Mouse (Mus musculus): ENCODE results near the gene Wscd1. TPM values are rescaled to one million over a fixed set of nuclear protein-coding genes. Genes with fewer than 3 reads are reported as not detected.

Gene Wscd1
- total RNA-seq (2017) = not detected in 3 replicates

DNA sequence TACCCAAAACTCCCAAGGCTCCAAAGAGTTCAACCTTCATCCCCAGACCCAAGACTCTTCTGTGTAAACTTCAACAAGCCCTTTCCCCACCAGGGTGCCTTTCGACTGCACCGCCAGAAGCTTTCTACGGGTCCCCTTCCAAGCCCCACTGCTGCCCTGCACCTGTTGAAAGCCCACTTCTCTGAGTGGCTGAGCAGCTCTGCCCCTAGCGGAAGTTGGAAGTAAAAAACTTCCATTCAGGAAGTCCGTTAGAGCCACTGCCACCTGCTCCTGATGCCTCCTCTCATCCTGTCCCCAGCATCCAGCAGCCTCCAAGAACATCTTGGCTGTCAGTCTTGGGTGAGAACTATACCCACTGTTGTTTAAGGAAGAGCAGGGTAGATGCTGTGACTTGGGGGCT, at the start of gene Wscd1:
TSS of gene Wscd1 (plus strand) at position 250 of the 400 bp plus-strand sequence.
- no peak for ATAC-seq (replicated peaks; ENCODE audit: insufficient number of reproducible peaks, low FRiP score, low TSS enrichment, poor library complexity, severe bottlenecking)

GRCm38 (mm10) chr11:71728066-71728465, 21.7 kb upstream of the Wscd1 start:
- no peak for ATAC-seq (replicated peaks; ENCODE audit: insufficient number of reproducible peaks, low FRiP score, low TSS enrichment, poor library complexity, severe bottlenecking)

DNA sequence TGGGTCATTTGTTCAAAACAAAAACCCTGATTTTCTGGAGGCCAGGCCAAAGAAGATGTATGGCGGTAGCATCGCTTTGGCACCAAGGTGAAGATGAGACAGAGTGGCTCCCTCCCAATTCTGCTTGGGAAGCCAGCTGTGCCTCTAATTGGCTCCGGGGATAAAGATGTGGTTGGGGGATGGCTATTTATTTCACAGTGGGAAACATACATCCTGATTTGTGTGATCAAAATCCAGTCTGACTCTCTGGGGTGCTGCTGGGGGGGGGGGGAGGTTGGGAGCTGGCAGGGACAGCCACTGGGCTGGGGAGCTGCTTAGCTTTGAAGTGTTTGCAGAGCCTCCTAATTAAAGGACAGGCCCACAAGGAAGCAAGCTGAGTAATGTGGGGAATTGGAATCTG, 20.4 kb upstream of the Wscd1 start:
- ATAC-seq (replicated peaks; ENCODE audit: insufficient number of reproducible peaks, low FRiP score, low TSS enrichment, poor library complexity, severe bottlenecking) = no peak

DNA sequence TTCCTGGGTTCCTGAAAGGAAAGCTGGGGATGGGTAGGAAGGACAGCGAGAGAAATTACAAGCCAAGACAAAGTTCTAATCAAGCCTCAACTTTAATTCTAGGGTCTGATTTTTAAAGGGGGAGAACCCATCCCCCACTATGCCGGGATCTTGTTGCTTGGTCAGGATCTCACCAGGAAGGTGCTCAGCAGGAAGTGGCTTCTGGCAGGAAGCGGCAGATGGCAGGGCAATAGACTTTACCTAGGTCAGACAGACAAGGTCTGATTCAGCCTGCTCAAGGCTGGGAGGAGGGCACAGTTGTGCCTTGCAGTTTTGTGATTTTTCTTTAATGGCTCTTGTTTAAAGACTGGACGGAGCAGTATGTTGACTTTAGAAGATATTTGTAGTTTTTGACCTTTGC, 15.9 kb upstream of the Wscd1 start:
- no peak for ATAC-seq (replicated peaks; ENCODE audit: insufficient number of reproducible peaks, low FRiP score, low TSS enrichment, poor library complexity, severe bottlenecking)

DNA sequence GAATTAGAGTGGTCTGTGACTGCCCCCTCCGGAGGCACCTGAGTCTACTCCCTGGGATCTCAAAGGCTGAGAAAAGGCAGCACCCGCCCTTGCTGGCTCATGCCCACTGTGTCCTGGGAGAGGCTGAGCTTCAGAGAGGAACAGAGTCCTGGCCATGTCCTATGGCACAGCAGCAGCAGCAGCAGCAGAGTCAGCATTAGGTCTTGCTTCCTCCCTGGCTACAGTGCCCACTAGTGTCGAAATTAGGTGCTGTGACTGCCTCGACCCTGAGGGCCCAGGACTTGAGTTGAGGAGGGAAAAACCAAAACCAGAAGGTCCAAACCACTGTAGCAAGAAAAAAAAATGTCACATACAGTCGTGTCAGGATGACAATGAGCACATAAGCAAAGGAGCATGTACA, 12.6 kb upstream of the Wscd1 start:
- no peak for ATAC-seq (replicated peaks; ENCODE audit: insufficient number of reproducible peaks, low FRiP score, low TSS enrichment, poor library complexity, severe bottlenecking)

GRCm38 (mm10) chr11:71738501-71739045, 11.1 kb upstream of the Wscd1 start:
- ATAC-seq (replicated peaks; ENCODE audit: insufficient number of reproducible peaks, low FRiP score, low TSS enrichment, poor library complexity, severe bottlenecking) = no peak

DNA sequence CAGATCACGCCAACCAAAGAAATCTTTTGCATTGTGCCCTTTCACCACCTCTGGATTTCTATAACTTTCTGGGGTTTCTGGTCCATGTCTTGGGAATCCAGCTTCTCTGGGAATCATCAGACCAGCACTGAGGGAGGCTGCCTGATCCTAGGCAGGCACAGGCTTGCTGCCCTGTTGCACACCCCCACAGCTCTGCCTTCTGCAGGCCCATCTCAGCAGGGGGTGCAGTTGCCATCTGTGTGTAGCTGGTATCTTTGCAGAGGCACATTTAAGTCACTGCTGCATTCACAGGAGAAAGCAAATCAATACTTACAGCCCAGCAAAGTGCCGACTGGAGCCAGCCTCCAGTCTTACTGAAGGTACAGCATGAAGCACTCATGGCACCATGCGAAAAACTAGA, 3.8 kb upstream of the Wscd1 start:
- no peak for ATAC-seq (replicated peaks; ENCODE audit: insufficient number of reproducible peaks, low FRiP score, low TSS enrichment, poor library complexity, severe bottlenecking)

- ATAC-seq (replicated peaks; ENCODE audit: insufficient number of reproducible peaks, low FRiP score, low TSS enrichment, poor library complexity, severe bottlenecking) = no peak
Observed at GRCm38 (mm10) chr11:71747719-71748118, 2.0 kb upstream of the Wscd1 start.

DNA sequence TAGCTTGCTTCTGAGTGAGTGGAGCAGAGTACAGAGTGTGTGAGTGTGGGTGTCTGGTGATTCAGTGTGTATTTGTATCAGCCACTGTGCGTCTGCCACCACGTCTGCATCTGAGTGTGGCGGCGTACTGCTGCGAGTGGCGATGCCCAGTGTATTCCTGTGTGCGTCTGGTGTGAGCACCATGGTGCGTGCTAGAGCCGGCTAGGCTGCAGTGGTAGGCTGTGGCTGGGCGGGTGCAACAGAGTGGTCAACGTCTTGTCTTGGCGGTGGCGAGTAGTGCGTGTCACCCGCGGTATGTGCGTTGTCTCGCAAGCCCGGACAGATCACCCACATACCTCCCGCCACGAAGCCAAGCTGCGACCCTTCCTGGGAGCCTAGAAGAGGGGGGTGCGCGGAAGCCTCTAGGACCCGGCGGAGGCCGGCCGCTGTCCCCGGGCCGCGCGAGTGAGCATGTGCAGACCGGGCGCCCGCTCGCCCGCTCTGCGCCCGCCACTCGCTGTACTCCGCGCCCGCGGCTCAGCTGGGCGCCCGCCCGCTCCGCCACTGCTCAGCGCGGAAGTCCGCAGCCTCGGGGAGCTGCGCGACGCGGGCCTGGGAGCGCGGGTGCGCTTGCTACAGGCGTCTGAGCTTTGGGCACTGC, 934 bp downstream of the Wscd1 start:
- no peak for ATAC-seq (replicated peaks; ENCODE audit: insufficient number of reproducible peaks, low FRiP score, low TSS enrichment, poor library complexity, severe bottlenecking)

DNA sequence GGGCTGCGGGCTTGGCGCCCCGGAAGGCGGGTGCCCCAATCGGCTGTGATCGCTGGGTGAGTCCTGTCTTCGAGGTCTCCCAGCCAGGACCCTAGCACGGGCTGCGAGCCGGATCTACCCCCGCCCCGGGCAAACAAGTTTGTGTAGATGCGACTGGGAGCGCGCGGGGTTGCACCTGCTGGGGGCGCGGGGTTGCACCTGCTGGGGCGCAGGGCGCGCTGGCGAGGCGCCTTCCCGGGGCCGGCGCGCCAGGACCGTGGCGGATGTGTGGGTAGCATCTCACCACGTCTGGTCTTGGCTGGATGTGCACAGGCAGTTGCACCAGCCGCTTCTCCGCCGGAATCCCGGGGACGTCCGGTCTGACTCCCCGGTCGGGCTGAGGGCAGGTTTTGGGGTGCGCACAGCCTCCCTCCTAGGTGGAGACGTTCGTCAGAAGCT, 1.5 kb downstream of the Wscd1 start:
- no peak for ATAC-seq (replicated peaks; ENCODE audit: insufficient number of reproducible peaks, low FRiP score, low TSS enrichment, poor library complexity, severe bottlenecking)

GRCm38 (mm10) chr11:71751689-71752088, 2.0 kb downstream of the Wscd1 start:
- no peak for ATAC-seq (replicated peaks; ENCODE audit: insufficient number of reproducible peaks, low FRiP score, low TSS enrichment, poor library complexity, severe bottlenecking)

DNA sequence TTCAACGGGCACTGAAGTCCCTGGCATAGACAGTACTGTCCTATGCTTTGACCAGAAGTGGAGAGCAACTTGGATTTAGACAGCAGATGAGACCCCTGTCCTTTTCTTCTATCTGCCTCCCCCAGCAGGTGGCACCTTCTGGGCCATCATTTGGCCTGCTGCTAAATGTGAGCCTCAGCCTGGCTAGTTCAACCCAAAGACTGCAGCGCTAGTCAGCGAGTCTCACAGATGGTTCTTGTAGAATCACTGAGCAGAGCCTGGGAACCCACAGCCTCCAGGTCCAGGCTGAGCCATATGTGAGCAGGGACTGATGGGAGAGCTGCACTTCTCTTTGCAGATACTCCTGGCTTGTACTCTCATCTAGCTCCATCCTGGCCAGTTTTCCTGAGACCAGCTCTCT, 2.9 kb downstream of the Wscd1 start:
- no peak for ATAC-seq (replicated peaks; ENCODE audit: insufficient number of reproducible peaks, low FRiP score, low TSS enrichment, poor library complexity, severe bottlenecking)

- ATAC-seq (replicated peaks; ENCODE audit: insufficient number of reproducible peaks, low FRiP score, low TSS enrichment, poor library complexity, severe bottlenecking) = no peak
Observed at GRCm38 (mm10) chr11:71755115-71755514, 5.4 kb downstream of the Wscd1 start.

DNA sequence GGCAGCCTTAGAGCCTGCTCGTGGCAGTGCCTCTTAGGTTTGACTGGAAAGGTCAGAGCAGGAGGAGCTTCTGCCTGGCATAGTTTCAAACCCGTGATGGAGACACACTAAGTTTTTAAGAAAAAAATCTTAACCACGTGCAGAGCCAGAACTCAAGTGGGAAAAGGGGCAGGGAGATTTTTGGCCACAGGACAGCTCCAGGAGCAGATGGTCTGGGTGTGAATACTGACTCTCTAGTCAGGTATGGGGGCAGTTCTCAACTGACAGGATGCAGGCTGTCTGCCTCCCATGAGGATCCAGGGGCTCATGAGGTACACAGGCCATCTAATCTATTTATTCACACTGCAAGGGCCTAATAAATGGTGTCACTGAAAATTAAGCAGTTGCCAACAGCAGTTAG, 6.6 kb downstream of the Wscd1 start:
- ATAC-seq (replicated peaks; ENCODE audit: insufficient number of reproducible peaks, low FRiP score, low TSS enrichment, poor library complexity, severe bottlenecking) = no peak

- no peak for ATAC-seq (replicated peaks; ENCODE audit: insufficient number of reproducible peaks, low FRiP score, low TSS enrichment, poor library complexity, severe bottlenecking)
Observed at GRCm38 (mm10) chr11:71758211-71759110, 8.7 kb downstream of the Wscd1 start.

DNA sequence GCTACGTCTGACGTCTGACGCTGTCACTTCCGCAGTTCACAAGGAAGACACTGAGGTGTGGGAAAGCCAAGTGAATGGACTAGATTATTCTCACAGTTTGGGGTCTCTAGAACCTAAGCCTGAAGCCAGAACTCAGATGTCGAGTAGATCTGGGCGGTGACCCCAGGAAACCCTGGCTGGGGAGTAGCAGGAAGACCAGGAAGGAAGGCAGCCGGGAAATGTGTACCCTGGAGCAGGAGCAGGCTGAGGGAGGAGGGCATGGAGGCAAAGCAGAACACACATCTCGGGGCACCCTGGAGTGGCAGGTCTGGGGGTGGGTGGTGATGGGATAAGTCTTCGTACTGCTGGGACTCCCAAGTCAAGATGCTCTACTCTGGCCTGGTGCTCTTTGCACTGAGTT, 11.3 kb downstream of the Wscd1 start:
- no peak for ATAC-seq (replicated peaks; ENCODE audit: insufficient number of reproducible peaks, low FRiP score, low TSS enrichment, poor library complexity, severe bottlenecking)

GRCm38 (mm10) chr11:71763154-71763553, 13.4 kb downstream of the Wscd1 start:
- no peak for ATAC-seq (replicated peaks; ENCODE audit: insufficient number of reproducible peaks, low FRiP score, low TSS enrichment, poor library complexity, severe bottlenecking)

GRCm38 (mm10) chr11:71763651-71764275, 14.0 kb downstream of the Wscd1 start:
- no peak for ATAC-seq (replicated peaks; ENCODE audit: insufficient number of reproducible peaks, low FRiP score, low TSS enrichment, poor library complexity, severe bottlenecking)

GRCm38 (mm10) chr11:71764743-71765142, 15.0 kb downstream of the Wscd1 start:
- ATAC-seq (replicated peaks; ENCODE audit: insufficient number of reproducible peaks, low FRiP score, low TSS enrichment, poor library complexity, severe bottlenecking) = no peak
